Mouse (Mus musculus) kidney, adult 2 months (tissue): ENCODE data around the gene Kank3.

ENCODE experiments used
- CTCF ChIP-seq: fragments of 200-500 bp; conservative IDR thresholded peaks from 2 replicates; pipeline ENCODE4 v1.5.1; 2011; ENCODE audit warnings: low read depth, mild to moderate bottlenecking, control low read depth, low read length, moderate library complexity, mixed read lengths; ENCODE audit not compliant: insufficient read depth, insufficient read length
- POLR2A ChIP-seq: fragments of 200-500 bp; IDR thresholded peaks from one replicate; pipeline ENCODE4 v1.6.1; 2011; ENCODE audit warnings: low read depth, low read length, control low read depth

GRCm38 (mm10) chr17:33784939-33785338, 25.4 kb upstream of the Kank3 start:
- TF ChIP-seq CTCF (no peak), POLR2A (no peak)
